Mouse (Mus musculus): ENCODE data around the gene Gatad1. TPM values are rescaled to one million over a fixed set of nuclear protein-coding genes. Genes with fewer than 3 reads are reported as not detected.
"Not testable (repeated sequence)": the region's sequence is repeated elsewhere in the genome, so short reads cannot be mapped to it uniquely, and the experiment has no call there.

Gatad1 gene
- 145 and 146 TPM in 2 replicates for total RNA-seq (2021)
- long read RNA-seq, experiment 1, transcript Gatad1-202 (4 exons, 1,278 nt), result minor isoform, 22 of 112 reads
- long read RNA-seq, experiment 1, transcript Gatad1-201 (5 exons, 2,545 nt), result major isoform, 61 of 112 reads
- long read RNA-seq, experiment 1, partial matches to known transcripts, result 17 of 112 reads
- long read RNA-seq, experiment 1, other reads (novel, unspliced or antisense), result 12 of 112 reads
- long read RNA-seq, experiment 2, transcript Gatad1-201 (5 exons, 2,545 nt), result major isoform, 33 of 79 reads
- long read RNA-seq, experiment 2, transcript Gatad1-202 (4 exons, 1,278 nt), result minor isoform, 11 of 79 reads
- long read RNA-seq, experiment 2, partial matches to known transcripts, result 18 of 79 reads
- long read RNA-seq, experiment 2, other reads (novel, unspliced or antisense), result 17 of 79 reads

DNA sequence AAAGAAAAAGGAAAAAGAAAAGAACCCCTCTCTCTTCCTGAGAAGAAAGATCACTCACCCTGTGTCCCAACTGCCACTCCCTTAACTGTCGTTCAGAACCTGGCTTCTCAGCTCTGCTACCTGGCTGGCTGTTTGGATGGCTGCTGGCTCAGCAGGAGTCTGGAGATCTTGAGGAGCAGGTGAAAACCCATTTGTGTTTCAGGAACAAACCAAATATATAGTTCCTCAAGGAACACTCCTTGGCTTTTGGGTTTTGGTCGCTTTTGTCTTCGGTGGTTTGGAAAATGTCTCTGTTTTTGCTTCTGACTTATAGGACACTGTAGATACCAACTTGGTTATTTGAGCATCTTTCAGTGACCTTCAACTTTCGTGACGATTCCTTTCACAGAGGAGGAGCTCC lies at the start of gene Gatad1:
TSS of gene Gatad1 (minus strand) at position 101 of the 400 bp plus-strand sequence.
- DNase-seq, result no peak

DNA sequence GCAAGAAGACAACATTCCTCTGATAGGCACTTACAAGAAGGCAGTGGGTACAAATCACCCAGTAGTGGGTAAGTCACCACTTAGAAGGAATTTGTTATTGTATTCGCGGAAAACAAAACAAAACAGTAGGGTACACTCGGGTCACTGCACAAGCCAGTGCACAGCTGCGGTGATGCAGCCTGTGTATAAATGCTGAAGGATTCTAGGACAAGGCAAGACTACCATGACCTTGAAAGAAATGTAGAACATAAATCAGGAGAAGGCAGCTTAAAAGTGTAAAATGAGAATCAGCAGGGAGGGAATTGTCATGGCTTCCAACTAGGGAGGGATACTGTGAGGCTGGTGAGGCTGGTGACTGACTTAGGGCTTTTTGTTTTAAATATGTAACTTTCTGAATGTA lies 45.2 kb upstream of the Gatad1 start:
- DNase-seq, result peak; percentile 17

- DNase-seq, result no peak
Measured at GRCm38 (mm10) chr5:3700025-3700424, 43.0 kb upstream of the Gatad1 start.

DNA sequence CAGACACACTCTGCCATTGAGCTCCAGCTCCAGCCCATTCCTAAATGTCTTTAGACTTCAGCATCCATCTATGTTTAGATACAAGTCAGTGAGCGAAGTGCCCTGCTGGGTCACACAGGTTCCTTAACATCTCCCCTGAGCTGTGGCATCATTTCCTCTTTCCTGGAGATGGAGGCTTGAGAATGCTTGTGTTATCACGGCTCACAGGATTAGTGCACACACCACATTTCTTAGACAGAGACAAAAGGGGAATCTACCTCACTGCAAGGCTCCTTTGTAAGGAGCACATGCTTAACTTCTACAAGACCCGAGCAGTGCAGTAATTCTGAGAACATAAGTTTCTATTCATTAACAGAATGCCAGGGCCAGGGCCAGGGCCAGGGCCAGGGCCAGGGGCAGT lies 39.0 kb upstream of the Gatad1 start:
- no peak for DNase-seq

GRCm38 (mm10) chr5:3695191-3695590 lies 38.2 kb upstream of the Gatad1 start:
- no peak for DNase-seq

DNA sequence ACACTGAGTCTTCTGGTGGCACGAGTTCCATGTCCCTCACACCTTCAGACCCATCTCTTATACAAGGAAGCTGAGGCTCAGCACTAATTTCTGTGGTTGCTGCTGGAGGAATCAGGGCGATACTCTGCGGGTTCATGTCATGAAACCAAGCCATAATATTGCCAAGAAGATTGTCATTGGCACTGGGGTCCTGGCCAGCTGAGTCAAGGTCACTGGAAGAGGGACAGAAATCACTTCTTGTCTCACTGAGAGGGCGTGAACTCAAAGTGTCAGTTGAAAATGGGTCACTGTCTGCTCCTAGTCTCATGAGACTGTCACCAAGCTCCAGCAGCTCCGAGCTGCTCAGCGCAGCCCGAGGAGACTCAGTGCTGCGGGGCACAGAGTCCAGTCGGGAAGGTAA lies 36.0 kb upstream of the Gatad1 start:
- peak; percentile 24 for DNase-seq

- no peak for DNase-seq
Measured at GRCm38 (mm10) chr5:3691283-3691682, 34.3 kb upstream of the Gatad1 start.

GRCm38 (mm10) chr5:3688298-3688697 lies 31.3 kb upstream of the Gatad1 start:
- DNase-seq, result peak; percentile 73

DNA sequence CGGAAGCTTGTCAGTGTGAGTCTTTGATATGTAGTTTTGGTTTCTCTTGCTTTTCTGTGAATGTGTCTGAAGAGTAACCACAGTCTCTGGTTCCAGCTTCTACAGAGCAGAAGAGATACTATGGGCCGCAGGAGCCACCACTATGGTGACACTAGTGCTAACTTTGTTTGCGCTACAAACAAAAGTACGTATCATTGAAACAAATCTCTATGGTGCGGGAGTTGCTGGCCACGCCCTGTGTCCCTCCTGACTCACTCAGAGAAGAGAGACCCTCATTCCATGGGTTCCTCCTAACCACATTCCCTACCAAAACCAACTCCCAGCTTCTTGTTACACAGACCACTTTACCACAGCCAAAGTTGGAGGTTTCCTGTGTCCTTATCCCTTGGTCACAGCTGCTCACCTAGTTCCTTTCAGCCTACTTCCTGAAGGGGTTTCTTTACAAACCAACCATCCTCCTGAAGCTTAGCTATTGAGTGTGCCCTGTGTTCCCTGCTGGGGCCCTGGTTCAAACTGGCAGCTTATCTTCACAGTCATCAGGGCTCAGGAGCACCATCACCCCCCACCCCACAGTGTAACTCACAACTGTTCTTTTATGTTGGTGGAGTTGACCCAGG lies 13.1 kb upstream of the Gatad1 start:
- no peak for DNase-seq

GRCm38 (mm10) chr5:3666585-3666984 lies 9.6 kb upstream of the Gatad1 start:
- DNase-seq, result no peak

DNA sequence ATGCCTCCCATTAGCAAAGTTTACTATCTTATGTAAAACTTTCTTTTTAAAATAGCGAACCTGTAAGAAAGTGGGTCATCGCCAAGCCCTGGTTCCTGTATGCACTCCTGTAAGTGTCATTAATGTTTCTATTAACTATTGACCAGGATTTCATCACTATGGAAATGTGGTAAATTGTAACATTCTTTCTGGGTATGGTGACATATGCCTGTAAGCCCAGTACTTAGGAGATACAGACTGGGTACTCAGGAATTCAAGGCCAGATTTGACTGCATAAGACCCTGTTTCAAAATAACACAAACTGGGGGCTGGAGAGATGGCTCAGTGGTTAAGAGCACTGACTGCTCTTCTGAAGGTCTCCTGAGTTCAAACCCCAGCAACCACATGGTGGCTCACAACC lies 8.2 kb upstream of the Gatad1 start:
- DNase-seq, result no peak

DNA sequence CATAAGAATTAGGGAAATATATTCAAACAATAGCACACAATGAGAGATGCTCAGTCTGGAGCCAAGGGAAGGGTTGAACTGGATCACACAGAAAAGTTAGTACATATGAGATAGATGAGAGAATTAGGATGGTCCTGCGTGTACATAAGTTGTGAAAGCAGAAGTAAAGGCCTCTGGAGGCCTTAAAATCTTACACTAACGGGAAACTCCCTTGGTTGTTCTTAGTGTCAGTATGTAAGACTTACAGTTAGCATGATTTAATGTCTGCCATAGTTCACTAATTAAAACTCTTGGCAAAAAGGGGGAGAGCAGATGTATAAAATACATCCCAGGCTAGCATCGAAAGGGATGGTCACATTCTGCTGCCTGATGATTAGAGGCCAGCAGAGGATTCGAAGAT lies 3.2 kb downstream of the Gatad1 start:
- no peak for DNase-seq

- not testable (repeated sequence) for DNase-seq
Measured at GRCm38 (mm10) chr5:3652903-3653575, 3.9 kb downstream of the Gatad1 start.

GRCm38 (mm10) chr5:3651621-3652020 lies 5.4 kb downstream of the Gatad1 start:
- no peak for DNase-seq

DNA sequence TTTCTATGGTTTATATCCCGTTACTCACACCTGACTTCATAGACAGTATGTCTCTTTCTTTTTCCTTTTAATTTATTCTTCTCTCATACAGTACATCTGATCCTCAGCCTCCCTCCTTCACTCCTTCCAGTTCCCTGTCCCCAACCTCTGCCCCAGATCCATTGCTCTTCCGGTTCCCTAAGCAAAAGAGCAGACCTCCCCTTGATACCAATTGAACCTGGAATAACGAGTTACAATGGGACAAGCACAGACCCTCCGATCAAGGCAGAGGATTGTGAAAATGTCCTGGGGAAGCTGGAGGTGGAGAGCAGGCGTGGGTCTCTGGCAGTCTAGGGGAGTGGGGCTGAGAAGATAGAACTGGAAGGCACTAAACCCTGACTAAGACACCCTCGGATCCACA lies 6.1 kb downstream of the Gatad1 start, which contains the start of gene Tmbim7:
TSS of gene Tmbim7 (plus strand) at position 301 of the 400 bp plus-strand sequence.
- no peak for DNase-seq

DNA sequence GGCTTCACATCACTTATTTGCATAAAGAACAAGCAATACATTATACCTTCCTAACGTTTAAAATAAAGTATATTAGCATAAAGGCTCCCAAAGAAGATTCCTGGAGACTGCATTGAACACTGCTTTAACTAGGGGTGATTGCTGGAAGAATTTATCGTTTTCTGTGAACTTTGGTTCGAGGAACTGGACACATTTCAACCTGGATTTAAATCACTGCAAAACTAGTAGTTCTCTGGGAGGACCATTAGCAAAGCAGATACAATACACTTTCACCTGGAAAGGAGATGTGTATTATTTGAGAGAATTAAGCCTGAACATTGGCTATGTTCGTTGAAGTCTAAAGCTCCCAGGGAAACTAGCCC lies 8.2 kb downstream of the Gatad1 start:
- no peak for DNase-seq

GRCm38 (mm10) chr5:3648206-3648848 lies 8.7 kb downstream of the Gatad1 start:
- DNase-seq, result no peak

DNA sequence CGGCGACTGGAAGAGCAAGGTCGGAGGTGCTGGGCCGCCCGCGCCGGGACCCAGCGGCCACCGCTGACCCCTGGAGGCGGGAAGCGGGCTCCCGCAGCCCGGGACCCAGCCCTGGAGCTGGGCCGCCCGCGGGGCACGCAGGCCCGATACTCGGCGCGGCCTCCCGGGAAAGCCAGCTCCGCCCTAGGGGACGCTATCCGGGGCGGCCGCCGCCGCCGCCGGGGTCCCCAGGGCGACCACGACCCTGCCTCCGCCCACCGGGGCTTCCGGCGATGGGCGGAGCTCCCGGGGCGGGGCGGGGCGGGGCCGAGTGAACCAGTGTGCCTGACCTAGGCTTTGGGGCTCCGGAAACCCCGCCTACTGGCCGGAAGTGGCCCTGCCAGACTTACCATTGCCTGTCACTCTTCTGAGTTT lies 9.3 kb downstream of the Gatad1 start:
- peak; percentile 94 for DNase-seq

DNA sequence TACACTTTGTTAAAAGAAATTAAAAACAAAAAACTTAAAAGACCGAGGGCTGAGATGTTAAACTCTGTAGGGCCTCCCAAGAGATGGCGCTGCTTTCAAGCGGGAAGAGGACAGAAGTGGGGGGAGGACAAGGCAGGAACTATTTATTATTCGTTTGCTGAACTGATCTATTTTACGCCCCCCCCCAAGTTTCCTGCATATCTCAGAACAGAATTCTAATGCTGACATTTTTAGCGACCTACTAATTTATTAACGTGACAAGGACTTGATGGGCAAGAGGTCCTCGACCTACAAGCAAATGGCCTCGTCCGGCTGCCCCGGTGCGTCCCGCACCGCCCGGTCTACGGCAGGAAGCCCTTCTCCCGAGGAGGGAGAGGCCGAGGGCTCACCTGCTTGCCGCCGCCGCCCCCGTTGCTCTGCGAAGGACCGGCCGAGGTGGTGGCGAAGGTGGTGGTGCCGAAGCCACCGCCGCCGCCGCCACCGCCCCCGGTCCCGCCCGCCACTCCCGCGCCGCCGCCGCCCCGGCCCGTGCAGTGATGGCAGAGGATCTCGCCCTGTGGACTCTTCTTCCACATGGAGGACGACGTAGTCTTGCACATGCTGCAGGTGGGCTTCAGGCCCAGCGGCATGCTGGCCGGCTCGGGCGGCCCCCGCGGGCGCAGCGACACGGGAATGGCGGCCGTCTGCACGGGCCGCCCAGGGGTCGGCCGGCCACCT lies 9.8 kb downstream of the Gatad1 start:
- DNase-seq, result peak; percentile 76

DNA sequence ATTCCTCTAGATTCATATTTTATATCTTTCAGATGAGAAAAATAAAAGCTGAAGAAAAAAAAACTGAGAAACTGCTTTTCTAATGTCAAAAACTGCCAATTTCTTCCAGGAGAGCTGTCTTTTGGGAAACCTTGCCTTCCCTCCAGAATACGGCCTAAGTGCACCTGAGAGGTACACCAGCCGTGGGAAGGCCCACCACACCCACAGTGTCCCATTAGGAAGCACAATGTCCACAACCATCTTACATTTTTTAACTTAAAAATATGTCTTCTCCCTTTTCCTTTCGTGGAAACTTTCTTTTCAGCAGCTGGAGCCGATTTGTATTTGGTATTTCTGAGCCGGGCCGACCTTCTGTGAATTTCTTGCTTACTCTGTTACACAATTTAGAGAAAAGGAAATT lies 10.4 kb downstream of the Gatad1 start:
- DNase-seq, result peak; percentile 9

DNA sequence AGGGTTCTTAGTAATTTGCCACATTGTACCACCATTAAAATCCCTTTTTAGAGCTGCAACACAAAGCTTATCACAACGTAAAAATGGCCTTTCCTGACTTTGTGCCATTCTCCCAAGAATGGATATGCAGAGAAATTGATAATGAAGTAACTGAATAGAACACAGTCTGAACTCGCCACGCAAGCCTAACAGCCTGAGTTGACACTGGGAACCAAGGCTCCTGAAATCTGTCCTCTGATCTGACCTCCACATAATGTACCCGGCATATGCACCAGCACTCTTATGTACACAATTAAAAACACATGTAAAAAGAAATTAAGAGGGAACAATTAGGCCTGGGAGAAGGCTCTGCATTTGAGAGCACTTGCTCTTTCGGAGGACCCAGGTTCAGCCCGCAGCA lies 11.7 kb downstream of the Gatad1 start:
- no peak for DNase-seq

DNA sequence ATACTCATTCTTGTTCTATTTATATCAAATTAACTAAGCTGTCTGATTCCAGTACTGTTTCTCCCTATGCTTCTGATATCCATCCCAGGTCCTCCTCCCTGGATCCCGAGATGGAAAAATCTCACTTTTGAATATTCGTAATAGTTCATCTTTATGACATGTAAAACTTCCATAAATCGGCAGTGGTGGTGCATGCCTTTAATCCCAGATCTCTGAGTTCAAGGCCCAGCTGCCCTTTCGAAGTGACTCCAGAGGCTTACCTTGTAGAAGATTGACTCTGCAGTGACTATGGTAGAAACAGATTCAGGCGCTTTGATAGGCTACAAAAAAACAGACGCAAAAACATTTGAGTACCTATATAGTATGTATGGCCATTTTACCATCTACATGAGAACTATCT lies 12.4 kb downstream of the Gatad1 start:
- DNase-seq, result no peak
